Mouse (Mus musculus) heart, postnatal 0 days (tissue): ENCODE data around the gene Spns2.

ENCODE experiments used
- CTCF ChIP-seq: IDR thresholded peaks from 2 replicates; pipeline ENCODE4 v1.5.1; 2016; ENCODE audit warnings: antibody characterized with exemption, control low read depth, low read depth
- EP300 ChIP-seq: IDR thresholded peaks from 2 replicates; pipeline ENCODE4 v1.6.1; 2016; ENCODE audit warnings: antibody characterized with exemption, low read depth

GRCm38 (mm10) chr11:72475408-72475807 lies 14.3 kb downstream of the Spns2 start:
- no peak for TF ChIP-seq CTCF
- no peak for TF ChIP-seq EP300
